Mouse (Mus musculus): Measurements from ENCODE around the gene Camkmt. TPM values are rescaled to one million over a fixed set of nuclear protein-coding genes. Genes with fewer than 3 reads are reported as not detected.

Gene Camkmt
- total RNA-seq, 2 experiments from 2014 or later = 0.57 to 1.2 TPM

DNA sequence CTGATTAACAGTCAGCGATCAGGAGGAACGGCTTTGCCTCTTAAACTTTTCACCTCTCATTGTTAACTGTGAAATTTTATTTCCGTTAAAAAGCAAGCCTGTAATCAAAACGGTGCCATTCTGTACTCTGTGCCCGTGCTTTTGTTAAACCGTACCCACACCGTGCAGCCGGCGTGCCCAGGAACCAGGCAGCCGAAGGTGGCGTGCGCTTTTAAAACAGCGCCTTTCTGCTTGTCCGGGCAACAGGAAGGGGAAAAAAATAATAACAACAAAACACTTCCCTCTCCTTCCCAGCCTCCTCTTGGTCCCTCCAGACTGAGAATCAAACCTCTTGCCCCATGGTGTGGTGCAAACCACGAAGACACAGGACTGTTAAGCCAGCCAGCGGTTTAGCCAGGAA lies 364.7 kb downstream of the Camkmt start:
- DNase-seq (ENCODE audit: low spot score) = no peak

DNA sequence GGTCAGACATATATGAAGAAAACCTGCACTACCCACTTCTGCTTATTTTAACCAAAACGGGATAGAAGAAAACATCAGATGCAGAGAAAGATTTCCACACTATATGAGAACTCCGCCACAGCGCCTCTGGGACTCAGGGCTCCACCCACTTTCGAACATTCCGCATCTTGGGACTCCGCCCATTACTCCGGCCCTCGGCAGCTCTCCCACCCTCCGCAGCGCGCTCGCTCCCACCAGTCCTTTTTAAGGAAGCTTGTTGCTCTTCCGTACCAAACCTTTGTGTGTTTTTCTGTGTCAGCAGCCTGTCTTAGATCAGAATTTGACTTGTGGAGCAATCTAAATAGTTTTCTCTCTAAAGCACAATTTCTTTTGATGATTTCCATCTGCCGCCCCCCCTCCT lies 367.7 kb downstream of the Camkmt start:
- DNase-seq (ENCODE audit: low spot score) = no peak

- DNase-seq (ENCODE audit: low spot score) = no peak
Measured at GRCm38 (mm10) chr17:85458589-85458988, 368.2 kb downstream of the Camkmt start.

DNA sequence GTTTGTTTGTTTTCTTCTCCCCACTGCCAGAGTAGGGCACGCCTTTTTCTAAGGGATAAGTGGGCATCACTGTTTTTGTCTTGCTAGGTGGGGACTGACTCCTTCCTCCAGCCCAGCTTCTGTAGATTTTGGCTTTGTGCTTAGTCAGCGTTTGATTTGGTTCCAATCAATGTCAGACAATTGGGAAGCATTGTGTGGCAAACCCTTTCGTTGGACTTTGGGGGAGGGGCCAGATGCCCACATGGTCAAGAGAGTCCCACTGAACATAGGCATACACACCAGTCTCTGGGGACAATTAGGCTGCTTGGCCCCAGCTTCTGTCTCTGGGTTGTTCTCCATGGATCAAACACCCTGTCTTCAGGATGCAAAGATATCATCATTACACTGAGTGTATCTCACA lies 371.2 kb downstream of the Camkmt start:
- DNase-seq (ENCODE audit: low spot score) = no peak

DNA sequence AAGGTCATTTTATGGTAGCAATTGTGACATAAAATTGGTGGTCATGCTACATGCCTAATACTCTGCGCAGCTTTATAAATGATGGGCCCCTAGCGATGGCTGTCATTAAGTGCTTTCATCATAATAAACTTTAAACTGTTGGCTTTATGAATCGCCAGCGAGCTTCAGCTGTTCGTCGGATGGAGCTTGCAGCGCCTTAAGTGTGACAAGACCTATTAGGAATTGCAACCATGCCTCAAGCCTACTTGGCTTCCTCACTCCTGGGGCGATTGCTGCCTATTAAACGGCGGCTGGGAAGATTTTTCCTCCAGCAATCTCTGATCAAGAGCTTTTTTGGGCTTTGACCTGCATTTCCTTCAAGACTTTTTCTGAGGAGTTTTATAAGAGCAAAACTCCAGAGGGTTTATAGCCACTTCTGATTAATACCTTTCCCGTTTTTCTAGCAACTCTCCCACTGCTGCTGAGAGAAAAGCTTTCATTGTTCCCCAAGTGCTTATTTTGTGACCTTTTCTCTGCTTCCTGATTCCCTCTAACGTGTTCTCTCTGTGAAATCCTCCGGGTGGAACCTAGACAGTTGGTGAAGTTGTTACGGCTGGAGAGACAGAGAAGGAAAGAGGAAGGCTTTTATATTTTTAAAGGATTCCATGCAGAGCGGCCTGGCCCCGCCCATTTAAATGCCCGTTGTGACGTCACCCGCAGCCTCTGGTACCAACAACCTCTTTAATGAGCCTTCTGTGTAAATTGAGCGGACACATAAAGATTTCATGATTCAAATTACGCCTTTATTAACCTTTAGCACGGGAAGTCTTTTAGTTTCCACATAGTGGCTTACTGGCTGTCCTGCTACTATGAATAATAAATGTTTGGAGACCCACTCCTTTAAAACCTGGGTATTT lies 373.4 kb downstream of the Camkmt start:
- DNase-seq (ENCODE audit: low spot score) = no peak

DNA sequence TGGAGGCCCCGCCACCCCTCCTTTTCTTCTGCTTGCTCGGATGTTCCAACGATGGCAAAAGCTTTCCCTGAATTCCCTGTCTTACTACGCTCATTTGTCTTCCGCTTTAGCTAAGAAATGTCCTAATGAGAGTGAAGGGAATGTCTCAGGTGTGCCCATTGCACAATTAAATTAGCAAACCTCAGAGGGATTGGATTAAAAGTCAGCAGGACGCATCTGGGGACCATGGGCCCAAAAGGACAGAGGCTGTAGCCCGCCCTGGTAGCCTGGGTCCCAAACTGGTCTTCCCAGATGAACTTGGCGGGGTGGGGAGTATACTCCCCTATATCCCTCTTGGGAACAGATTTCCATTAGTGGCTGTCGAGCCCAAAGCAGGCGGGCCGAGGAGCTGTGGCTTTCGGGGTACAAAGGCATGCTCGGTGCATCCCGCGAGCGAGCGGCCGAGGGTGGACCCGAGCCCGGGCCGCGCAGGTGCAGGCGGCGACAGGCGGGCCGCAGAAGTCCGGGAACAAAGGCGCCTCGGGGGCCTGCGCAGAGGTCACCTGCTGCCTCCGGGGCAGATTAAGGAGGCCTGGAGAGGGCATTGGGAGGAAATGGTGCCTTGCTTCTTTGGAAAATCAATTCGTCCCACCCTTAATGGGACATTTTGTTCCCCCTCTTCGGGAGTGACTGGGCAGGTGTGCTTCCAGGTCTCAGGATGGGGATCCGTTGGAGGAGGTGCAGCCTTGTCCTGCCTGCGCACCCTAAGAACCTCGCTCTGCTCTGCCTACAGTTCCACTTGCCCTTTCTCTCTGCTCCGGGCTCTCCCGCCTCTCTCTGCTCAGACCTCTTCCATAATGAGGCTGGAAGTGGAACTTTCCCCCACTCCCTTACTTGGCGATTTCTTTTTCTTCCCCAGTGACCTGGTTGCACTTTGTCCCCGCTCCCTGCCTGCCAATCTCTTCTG lies 374.4 kb downstream of the Camkmt start:
- DNase-seq (ENCODE audit: low spot score) = no peak

DNA sequence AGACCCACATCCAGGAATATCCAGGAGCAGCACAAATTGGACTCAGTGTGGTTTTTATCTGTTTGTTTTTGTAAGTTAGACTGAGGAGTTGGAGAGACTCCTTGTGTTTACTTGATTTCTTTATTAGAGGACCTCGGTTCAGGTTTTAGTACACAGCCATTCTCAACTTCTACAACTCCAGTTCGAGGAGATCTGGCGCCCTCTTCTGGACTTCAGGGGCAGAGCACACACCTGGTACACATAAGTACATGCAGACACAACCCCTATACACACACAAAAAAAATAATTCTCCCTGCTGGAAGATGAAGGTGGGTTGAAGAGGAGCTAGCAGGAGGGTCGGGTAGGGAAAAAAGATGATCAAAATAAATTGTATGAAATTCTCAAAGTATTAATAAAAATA lies 379.4 kb downstream of the Camkmt start:
- no peak for DNase-seq (ENCODE audit: low spot score)

GRCm38 (mm10) chr17:85472687-85473202 lies 382.4 kb downstream of the Camkmt start:
- DNase-seq (ENCODE audit: low spot score) = no peak

DNA sequence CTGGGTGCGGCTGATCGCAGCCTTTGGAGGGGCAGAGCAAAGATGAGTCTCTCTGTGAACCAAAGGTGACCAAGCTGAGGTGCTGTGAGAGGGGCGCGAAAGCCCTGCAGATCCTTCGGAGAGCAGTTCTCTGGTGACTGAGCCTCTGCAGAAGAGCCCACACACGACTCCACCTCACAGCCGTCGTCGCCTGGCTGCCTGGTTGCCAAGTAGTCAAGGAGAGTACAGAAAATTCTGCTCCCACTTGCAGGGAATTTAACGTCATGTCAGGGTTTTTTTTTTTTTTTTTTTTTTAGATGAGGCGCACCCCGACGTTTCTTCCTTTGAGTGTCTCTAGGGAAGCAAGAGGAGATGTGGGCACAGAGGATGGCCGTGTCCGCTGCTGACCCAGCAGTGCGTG lies 382.9 kb downstream of the Camkmt start:
- no peak for DNase-seq (ENCODE audit: low spot score)

DNA sequence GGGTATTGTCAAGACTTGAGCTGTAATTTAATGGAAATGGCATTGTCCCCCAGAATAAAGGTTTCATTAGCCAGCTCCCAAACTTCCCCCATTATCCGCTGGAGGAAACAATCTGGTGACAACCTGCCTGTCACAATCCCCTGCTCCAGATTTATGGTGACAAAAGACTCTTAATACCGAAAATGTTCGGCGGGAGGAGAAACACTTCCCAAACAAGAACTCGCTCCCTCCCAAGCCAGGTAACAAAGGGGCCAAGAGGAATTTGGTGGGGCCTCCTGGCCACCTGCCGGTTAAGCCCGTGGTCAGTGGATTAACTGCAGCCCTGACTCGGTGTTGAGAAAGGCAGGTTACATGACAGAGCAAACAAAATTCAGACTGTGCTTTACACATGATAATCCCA lies 383.5 kb downstream of the Camkmt start:
- no peak for DNase-seq (ENCODE audit: low spot score)

GRCm38 (mm10) chr17:85481241-85481640 lies 390.9 kb downstream of the Camkmt start:
- no peak for DNase-seq (ENCODE audit: low spot score)

GRCm38 (mm10) chr17:85483086-85483485 lies 392.7 kb downstream of the Camkmt start:
- DNase-seq (ENCODE audit: low spot score) = no peak

- DNase-seq (ENCODE audit: low spot score) = no peak
Measured at GRCm38 (mm10) chr17:85484015-85484414, 393.7 kb downstream of the Camkmt start.

DNA sequence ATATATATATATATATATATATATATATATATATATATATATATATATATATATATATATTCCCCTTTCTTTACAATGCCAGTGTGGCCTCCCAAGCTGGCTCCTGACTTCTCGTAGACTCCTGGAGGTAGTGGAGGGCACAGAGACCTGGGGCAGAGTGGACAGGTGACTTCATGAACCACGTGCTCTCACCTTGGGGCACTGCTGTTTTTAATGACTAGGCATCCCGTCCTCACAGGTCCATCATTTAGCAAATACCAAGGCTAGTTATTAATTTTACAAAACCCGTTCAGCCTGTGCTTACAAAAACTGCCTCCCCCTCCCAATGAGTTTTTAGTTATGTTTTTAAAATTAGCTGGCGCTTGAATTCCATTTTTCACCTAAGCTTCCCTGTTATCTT lies 394.2 kb downstream of the Camkmt start:
- no peak for DNase-seq (ENCODE audit: low spot score)

GRCm38 (mm10) chr17:85485065-85485945 lies 395.0 kb downstream of the Camkmt start:
- no peak for DNase-seq (ENCODE audit: low spot score)

GRCm38 (mm10) chr17:85485946-85486533 lies 395.7 kb downstream of the Camkmt start:
- no peak for DNase-seq (ENCODE audit: low spot score)

GRCm38 (mm10) chr17:85486585-85487480 lies 396.5 kb downstream of the Camkmt start:
- no peak for DNase-seq (ENCODE audit: low spot score)

- DNase-seq (ENCODE audit: low spot score) = no peak
Measured at GRCm38 (mm10) chr17:85487531-85487930, 397.2 kb downstream of the Camkmt start.

All from gastrocnemius, adult 18-20 months (tissue).